Mouse (Mus musculus) urinary bladder, postnatal 25 days (tissue): Measurements from ENCODE around the gene Lrpap1.

Experiments
- DNase-seq: peaks from one replicate; pipeline ENCODE4 v3.0.0; 2022; ENCODE audit warnings: low spot score

Lrpap1 gene

GRCm38 (mm10) chr5:35120024-35120423 lies 14.5 kb upstream of the Lrpap1 start:
- no peak for DNase-seq

GRCm38 (mm10) chr5:35118418-35118817 lies 12.9 kb upstream of the Lrpap1 start:
- no peak for DNase-seq

- DNase-seq, result no peak
Measured at GRCm38 (mm10) chr5:35117633-35118032, 12.1 kb upstream of the Lrpap1 start.

DNA sequence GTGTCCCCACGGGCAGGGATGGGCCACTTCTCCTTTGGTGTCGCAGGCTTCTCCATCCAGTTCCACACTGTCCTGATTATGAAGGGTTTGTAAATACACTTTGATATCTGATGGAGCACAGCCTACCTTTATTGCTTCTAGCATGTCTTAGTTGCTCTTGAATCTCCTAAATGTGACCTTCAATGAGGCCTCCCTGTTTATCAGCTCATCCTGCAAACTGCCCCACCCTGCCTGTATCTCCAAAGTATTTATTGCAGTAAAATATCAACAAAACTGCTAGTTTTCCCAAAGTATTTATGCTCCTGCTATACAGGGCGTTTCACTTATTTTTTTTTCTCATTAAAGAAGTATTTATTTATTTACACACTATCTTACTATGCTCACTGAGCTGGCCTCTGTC lies 10.4 kb upstream of the Lrpap1 start:
- no peak for DNase-seq

DNA sequence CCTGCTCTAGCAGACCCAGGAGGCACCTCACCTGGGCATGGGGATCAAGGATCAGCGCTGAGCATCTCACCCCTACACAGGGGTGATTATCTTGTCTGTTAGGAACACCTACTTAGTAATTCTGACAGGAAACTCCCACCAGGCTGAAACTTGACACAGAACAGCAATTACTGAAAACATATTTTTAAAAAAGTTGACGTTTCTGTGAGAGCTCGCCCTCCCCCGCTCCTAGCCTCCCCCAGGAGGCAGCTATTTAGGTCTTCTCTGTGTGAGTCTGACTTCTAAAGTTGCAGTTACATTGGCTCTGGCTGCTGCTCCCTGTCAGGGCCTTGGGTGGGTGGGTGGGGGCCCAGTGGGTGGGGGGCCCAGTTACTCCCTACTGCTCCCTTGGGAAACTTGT lies 6.9 kb upstream of the Lrpap1 start:
- DNase-seq, result no peak

DNA sequence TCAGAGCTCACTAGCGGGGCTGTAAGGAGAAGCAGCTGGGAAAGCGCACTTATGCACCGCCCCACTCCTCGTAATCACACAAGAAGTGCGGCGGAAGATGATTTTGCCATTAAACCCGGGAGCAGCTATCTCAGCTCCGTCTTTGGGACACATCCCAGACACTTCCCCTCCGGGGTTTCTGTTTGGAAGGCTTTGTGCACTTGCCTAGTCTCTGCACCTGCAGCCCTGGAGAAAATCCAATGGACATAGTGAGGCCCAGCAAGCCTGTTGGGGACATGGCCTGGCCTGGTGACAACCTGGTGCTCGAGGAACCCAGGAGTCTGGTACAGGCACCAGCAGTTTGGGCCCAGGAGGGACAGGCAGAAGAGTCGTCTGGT lies 344 bp upstream of the Lrpap1 start:
- DNase-seq, result no peak

DNA sequence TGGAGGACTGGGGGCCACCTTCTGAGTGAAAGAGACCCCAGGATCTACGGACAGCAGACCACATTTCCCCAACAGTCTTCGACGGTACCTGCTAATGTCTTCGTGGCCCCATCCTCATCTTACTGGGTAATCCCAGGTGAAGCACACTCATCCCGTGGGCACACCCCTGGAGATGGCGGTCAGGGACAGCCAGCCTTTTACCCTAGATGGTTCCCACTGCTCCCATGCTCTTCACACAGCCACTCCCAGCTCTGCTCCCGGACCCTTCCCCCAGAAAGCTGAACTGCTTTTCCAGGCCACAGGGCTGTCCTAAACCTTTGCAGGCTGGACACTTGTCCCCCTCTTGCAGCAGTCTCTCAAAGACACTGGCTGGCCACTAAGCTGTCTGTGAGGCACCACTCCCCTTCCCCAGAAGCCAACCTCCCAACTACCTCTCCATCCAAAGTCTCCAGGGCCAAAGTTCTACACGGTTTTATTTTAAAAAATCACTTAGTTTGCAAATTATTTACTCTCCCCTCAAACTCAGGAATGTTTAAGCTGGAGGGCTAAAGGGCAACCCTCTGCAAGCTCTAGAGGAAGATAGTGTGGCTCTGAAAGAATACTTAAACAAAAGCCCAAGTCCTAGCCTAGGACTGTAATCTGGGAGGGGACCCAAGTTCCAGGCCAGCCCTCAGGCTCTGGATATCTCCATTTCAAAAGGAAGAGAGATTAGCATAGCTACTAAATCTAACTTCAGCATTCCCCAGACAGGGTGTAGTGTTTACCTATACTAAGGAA lies 1.2 kb downstream of the Lrpap1 start:
- no peak for DNase-seq

GRCm38 (mm10) chr5:35103528-35103927 lies 2.0 kb downstream of the Lrpap1 start:
- no peak for DNase-seq

GRCm38 (mm10) chr5:35103086-35103485 lies 2.5 kb downstream of the Lrpap1 start:
- no peak for DNase-seq

- DNase-seq, result no peak
Measured at GRCm38 (mm10) chr5:35091636-35092035, 13.9 kb downstream of the Lrpap1 start.

GRCm38 (mm10) chr5:35089614-35089963 lies 16.0 kb downstream of the Lrpap1 start:
- DNase-seq, result no peak

DNA sequence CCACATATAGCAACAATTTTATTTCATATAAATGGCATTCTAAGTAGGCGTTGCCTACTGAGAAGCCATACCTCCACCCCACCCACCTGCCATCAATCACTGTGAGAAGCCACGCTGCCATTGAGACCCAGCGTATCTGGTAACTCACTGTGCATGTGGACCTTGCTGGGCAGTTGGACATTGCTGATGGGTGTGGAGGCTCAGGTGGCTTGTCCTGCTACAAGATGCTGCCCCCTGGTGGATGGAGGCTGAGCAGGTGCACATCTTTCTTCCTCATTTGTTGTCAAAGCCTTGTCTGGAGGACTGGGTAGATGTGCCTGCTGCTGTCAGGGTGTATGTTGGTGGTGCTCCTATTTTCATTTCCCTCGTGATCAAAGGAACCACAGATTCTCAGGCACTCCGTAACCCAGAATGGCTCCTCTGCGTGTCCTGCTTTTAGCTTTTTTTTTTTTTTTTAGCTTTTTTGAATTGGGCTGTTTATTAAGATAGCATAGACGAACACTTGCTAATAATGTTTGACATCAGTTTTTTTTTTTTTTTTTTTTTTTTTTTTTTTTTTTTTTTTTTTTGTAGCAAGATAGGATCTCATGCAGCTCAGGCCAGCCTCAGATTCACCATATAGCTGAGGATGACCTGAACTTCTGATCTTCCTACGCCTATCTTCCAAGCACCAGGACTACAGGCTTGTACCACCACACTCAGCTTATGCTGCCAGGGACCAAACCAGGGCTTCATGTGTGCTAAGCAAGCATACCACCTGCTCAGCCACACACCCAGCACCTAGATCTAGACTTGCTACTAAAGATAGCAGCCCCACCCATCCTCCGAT lies 16.6 kb downstream of the Lrpap1 start:
- DNase-seq, result peak; percentile 70

GRCm38 (mm10) chr5:35084913-35085312 lies 20.7 kb downstream of the Lrpap1 start:
- DNase-seq, result no peak

DNA sequence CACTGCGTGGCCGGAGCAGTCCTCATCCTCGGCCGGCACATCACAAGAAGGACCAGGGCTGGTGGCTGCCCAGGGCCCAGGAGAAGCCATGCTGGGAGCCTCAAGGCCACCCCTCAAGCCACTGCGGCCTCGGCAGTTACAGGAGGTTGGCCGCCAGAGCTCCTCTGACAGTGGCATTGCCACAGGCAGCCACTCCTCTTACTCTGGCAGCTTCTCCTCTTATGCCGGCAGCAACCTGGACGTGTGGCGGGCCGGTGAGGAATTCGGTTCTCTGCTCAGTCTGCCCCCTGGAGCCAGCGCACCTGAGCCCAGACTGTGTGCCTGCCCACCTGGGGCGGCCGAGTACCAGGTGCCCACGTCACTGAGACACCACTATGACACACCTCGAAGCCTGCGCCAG lies 26.5 kb downstream of the Lrpap1 start:
- DNase-seq, result no peak

GRCm38 (mm10) chr5:35076369-35076768 lies 29.2 kb downstream of the Lrpap1 start:
- DNase-seq, result no peak

- peak; percentile 40 for DNase-seq
Measured at GRCm38 (mm10) chr5:35073992-35074391, 31.6 kb downstream of the Lrpap1 start.

DNA sequence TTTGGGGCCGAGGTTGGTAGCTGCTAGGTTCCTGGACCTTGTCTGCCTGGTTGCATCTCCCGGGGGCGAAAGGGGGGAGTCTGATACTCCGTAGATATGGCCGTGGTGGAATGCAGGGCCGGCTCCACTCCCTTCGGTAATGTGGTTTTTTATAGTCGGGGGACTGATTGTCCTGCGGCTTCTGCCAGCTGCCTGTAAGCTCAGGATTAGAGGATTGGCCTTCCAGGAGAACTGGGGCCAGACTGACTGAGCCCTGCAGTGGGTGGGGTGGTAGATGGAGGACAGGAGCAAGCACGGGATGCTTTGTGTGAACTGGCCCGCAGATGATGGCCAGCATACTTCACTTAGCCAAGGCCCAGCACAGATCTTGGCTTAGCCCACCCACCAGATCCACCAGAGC lies 32.3 kb downstream of the Lrpap1 start:
- no peak for DNase-seq

DNA sequence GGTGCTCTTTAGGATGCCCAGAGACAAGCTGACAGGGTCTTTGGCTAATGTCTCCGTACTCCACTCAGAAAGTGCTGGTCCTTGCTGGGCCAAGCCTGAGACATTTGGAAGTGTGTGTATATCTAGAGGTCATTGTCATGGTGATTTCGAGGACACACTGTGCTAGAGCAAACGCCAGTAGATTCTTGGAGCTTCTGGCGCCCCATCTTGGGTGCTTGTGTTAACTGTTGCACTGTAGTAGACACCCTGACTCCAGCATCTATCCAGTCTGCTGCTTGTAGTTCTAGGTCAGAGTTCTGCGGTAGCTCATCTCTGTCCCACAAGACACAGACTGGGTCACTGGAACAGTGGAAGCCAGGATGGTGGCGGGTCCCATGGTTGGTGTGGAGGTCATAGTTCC lies 33.7 kb downstream of the Lrpap1 start:
- no peak for DNase-seq

GRCm38 (mm10) chr5:35070953-35071352 lies 34.6 kb downstream of the Lrpap1 start:
- no peak for DNase-seq

- no peak for DNase-seq
Measured at GRCm38 (mm10) chr5:35070314-35070713, 35.3 kb downstream of the Lrpap1 start.

DNA sequence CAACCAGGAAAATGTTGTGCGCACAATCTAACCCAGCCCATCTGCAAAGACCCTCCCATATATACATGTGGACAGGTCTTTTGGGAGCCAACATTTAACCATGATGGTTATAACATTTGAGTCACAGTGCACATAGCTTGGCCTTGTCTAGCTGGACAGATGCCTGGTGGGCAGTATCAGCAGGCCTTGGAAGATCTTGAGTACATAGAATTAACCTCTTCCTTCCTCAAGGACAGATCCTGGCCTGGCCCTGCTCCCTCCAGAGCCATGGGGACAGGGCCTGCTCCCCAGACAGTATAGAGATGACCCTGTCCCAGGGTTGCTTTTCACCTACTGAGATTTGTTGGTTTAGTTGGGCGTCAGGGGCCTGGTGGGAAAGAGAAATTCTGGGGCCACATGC lies 35.7 kb downstream of the Lrpap1 start:
- no peak for DNase-seq

- DNase-seq, result no peak
Measured at GRCm38 (mm10) chr5:35060098-35060497, 45.5 kb downstream of the Lrpap1 start.

DNA sequence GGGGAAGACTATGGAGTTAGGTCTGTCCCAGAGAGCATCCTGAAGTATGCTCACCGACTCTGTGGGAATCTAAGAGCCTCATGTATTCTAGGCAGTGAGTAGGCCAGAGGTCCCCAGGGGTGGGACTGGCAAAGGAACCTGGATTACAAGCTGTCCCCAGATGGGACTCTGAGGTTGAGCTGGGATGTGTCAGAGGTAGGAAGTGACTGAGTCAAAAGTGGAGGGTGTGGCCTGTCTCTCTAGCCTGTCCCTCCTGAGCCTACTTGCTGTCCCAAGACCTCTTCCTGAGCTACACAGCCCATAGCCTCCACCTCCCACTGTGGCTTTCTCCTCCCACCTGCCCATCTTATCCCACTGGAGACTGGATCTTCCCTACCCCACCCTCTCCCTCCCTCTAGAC lies 47.4 kb downstream of the Lrpap1 start:
- no peak for DNase-seq

- DNase-seq, result no peak
Measured at GRCm38 (mm10) chr5:35057582-35057981, 48.0 kb downstream of the Lrpap1 start.
